Mouse (Mus musculus) CH12.LX (cell line): ENCODE results near the gene Tcf7l1. TPM values are rescaled to one million over a fixed set of nuclear protein-coding genes. Genes with fewer than 3 reads are reported as not detected.
A peak's percentile ranks its signal among the peaks of the same experiment; 100 is the strongest.

Experiments used
- DNase-seq: peaks from one replicate; pipeline ENCODE4 v3.0.0-alpha.2; 2013; ENCODE audit errors: extremely low read depth
- H3K27ac ChIP-seq: 2 replicates; pipeline ENCODE4 v1.5.1; 2012; ENCODE audit warnings: low read depth, mild to moderate bottlenecking, control low read depth, moderate library complexity; ENCODE audit not compliant: insufficient read depth
- H3K27me3 ChIP-seq: replicated peaks from 2 replicates; pipeline ENCODE3; 2012; ENCODE audit warnings: inconsistent platforms
- H3K36me3 ChIP-seq, 2 experiments: replicated peaks in 1 of 2; 2 replicates each; pipeline versions ENCODE3 to v1.6.1; 2012; ENCODE audit warnings: inconsistent platforms in 1 of 2, low read length in 1 of 2, mild to moderate bottlenecking in 1 of 2, mixed read lengths in 1 of 2, moderate library complexity in 1 of 2; ENCODE audit not compliant: control insufficient read depth in 1 of 2, insufficient read depth in 1 of 2
- H3K4me1 ChIP-seq, 2 experiments: 2 replicates each; pipeline ENCODE4 v1.6.1; 2012; ENCODE audit warnings: inconsistent platforms in 1 of 2, moderate library complexity in 1 of 2; ENCODE audit not compliant: insufficient read depth in 2 of 2, control insufficient read depth in 1 of 2
- H3K4me2 ChIP-seq: 2 replicates; pipeline ENCODE4 v1.6.1; 2012; ENCODE audit warnings: low read depth, mild to moderate bottlenecking, control low read depth; ENCODE audit not compliant: poor library complexity, insufficient read depth, severe bottlenecking
- H3K4me3 ChIP-seq, 3 experiments: fragments of 150-350 bp in 1 of 3; sonication (generic) in 1 of 3; replicated peaks in 1 of 3; 2 replicates each; pipeline versions ENCODE3 to v1.5.1; 2011 to 2012; ENCODE audit warnings: low read depth in 2 of 3, low read length in 2 of 3, mild to moderate bottlenecking in 2 of 3, moderate library complexity in 2 of 3, control low read depth in 1 of 3, improper control_type of control experiment in 1 of 3, inconsistent platforms in 1 of 3, mixed read lengths in 1 of 3; ENCODE audit not compliant: poor library complexity in 1 of 3
- H3K79me2 ChIP-seq: replicated peaks from 2 replicates; pipeline ENCODE4 v1.6.1; 2012; ENCODE audit warnings: mild to moderate bottlenecking, moderate library complexity; ENCODE audit not compliant: control insufficient read depth, poor library complexity, insufficient read depth, severe bottlenecking; ENCODE audit errors: extremely low read depth
- H3K9ac ChIP-seq: 2 replicates; pipeline ENCODE4 v1.6.1; 2012; ENCODE audit warnings: low read depth, mild to moderate bottlenecking, control low read depth, moderate library complexity; ENCODE audit not compliant: insufficient read depth
- H3K9me3 ChIP-seq: replicated peaks from 2 replicates; pipeline ENCODE3; 2012; ENCODE audit warnings: low read length, inconsistent platforms, mixed read lengths
- CHD1 ChIP-seq: IDR thresholded peaks from 2 replicates; pipeline ENCODE4 v1.6.1; 2012; ENCODE audit warnings: low read depth, low read length, improper control_type of control experiment, inconsistent platforms
- CTCF ChIP-seq, 2 experiments: IDR thresholded peaks in 1 of 2; conservative IDR thresholded peaks in 1 of 2; 2 replicates each; pipeline ENCODE4 v1.5.1; 2011 to 2012; ENCODE audit warnings: low read depth in 2 of 2, low read length in 2 of 2, improper control_type of control experiment in 1 of 2, inconsistent platforms in 1 of 2, mild to moderate bottlenecking in 1 of 2, moderate library complexity in 1 of 2
- EP300 ChIP-seq: IDR thresholded peaks from 2 replicates; pipeline ENCODE4 v1.6.1; 2011; ENCODE audit warnings: low read length, improper control_type of control experiment
- ETS1 ChIP-seq: conservative IDR thresholded peaks from 2 replicates; pipeline ENCODE4 v1.6.1; 2012; ENCODE audit warnings: low read depth, mild to moderate bottlenecking, inconsistent platforms, low read length, improper control_type of control experiment, moderate library complexity
- JUN ChIP-seq: IDR thresholded peaks from 2 replicates; pipeline ENCODE4 v1.6.1; 2011; ENCODE audit warnings: low read depth, mild to moderate bottlenecking, low read length, improper control_type of control experiment, moderate library complexity; ENCODE audit not compliant: insufficient read depth
- KAT2A ChIP-seq: IDR thresholded peaks from 2 replicates; pipeline ENCODE4 v1.6.1; 2012; ENCODE audit warnings: low read length, improper control_type of control experiment, inconsistent platforms; ENCODE audit not compliant: insufficient replicate concordance
- MAFK ChIP-seq: IDR thresholded peaks from 2 replicates; pipeline ENCODE4 v1.6.1; 2011; ENCODE audit warnings: low read length, improper control_type of control experiment; ENCODE audit not compliant: insufficient replicate concordance
- MEF2A ChIP-seq: IDR thresholded peaks from 2 replicates; pipeline ENCODE4 v1.6.1; 2014; ENCODE audit warnings: low read depth, mild to moderate bottlenecking, inconsistent platforms, low read length, improper control_type of control experiment, borderline replicate concordance
- MXI1 ChIP-seq: IDR thresholded peaks from 2 replicates; pipeline ENCODE4 v1.6.1; 2011; ENCODE audit warnings: mild to moderate bottlenecking, low read depth, low read length, improper control_type of control experiment
- MYC ChIP-seq: IDR thresholded peaks from 2 replicates; pipeline ENCODE4 v1.6.1; 2011; ENCODE audit warnings: low read depth, mild to moderate bottlenecking, improper control_type of control experiment, low read length
- NELFE ChIP-seq: IDR thresholded peaks from 2 replicates; pipeline ENCODE4 v1.6.1; 2011; ENCODE audit warnings: low read depth, low read length, improper control_type of control experiment
- RAD21 ChIP-seq: IDR thresholded peaks from 2 replicates; pipeline ENCODE4 v1.6.1; 2011; ENCODE audit warnings: low read depth, mild to moderate bottlenecking, low read length, improper control_type of control experiment, moderate library complexity
- RCOR1 ChIP-seq: conservative IDR thresholded peaks from 2 replicates; pipeline ENCODE4 v1.6.1; 2012; ENCODE audit warnings: low read depth, mild to moderate bottlenecking, inconsistent platforms, low read length, improper control_type of control experiment
- SMC3 ChIP-seq: IDR thresholded peaks from 2 replicates; pipeline ENCODE4 v1.6.1; 2011; ENCODE audit warnings: low read depth, low read length, improper control_type of control experiment
- TBP ChIP-seq: conservative IDR thresholded peaks from 2 replicates; pipeline ENCODE4 v1.6.1; 2011; ENCODE audit warnings: low read depth, low read length, improper control_type of control experiment
- USF2 ChIP-seq: conservative IDR thresholded peaks from 2 replicates; pipeline ENCODE4 v1.6.1; 2011; ENCODE audit warnings: low read depth, low read length, improper control_type of control experiment
- ZNF384 ChIP-seq: IDR thresholded peaks from 2 replicates; pipeline ENCODE4 v1.6.1; 2012; ENCODE audit warnings: low read depth, low read length, improper control_type of control experiment, inconsistent platforms
- dilution Hi-C: fragments of 300-500 bp; cut with MboI; formaldehyde crosslinking; loops from 2 replicates; pipeline ENCODE4 v1.14.3; 2020; ENCODE audit warnings: low sequenced_read_pairs; ENCODE audit not compliant: extremely low pct_unique_long_range_greater_than_20kb, extremely low pct_ligation_motif_present
- in situ Hi-C: fragments of 300-500 bp; cut with MboI; formaldehyde crosslinking; loops from 3 replicates; pipeline ENCODE4 v1.14.3; 2019; ENCODE audit warnings: low sequenced_read_pairs, low pct_ligation_motif_present, low pct_unique_long_range_greater_than_20kb, mixed read lengths
- polyA plus RNA-seq: library from polyadenylated mRNA; unstranded; fragments of >175 nt; gene quantifications from 2 replicates; pipeline ENCODE4 v1.2.1, GENCODE M21; 2012; ENCODE audit warnings: low read depth; ENCODE audit not compliant: insufficient read length
- total RNA-seq, 2 experiments: library from RNA; depleted of rRNA; stranded (reverse); fragments of 300-350 nt in 1 of 2; fragments of >200 nt in 1 of 2; gene quantifications; 2 replicates each; pipeline ENCODE4 v1.2.3; 2012 to 2014

The Tcf7l1 gene
- total and polyA plus RNA-seq, 3 experiments, result 0.13 to 9.9 (median 0.47) TPM

GRCm38 (mm10) chr6:72659717-72660390 lies 129.2 kb downstream of the Tcf7l1 start:
- dilution Hi-C loops (no loop called here), in situ Hi-C loops (loop anchor here (10.0 kb wide), 1 partner anchor 175 kb away; no protein-coding TSS in a partner anchor)
- TF ChIP-seq ETS1, result no peak
- TF ChIP-seq EP300, result no peak
- no peak for TF ChIP-seq NELFE
- TF ChIP-seq MXI1, result no peak
- TF ChIP-seq ZNF384, result no peak
- no peak for TF ChIP-seq JUN
- no peak for TF ChIP-seq TBP
- no peak for TF ChIP-seq MAFK
- no peak for TF ChIP-seq RCOR1
- no peak for TF ChIP-seq MYC
- TF ChIP-seq MEF2A, result no peak
- no peak for TF ChIP-seq KAT2A
- no peak for TF ChIP-seq CHD1
- no peak for TF ChIP-seq USF2
- TF ChIP-seq RAD21, result no peak
- H3K4me1 ChIP-seq, result peaks cover 5 to 38% of the 10 kb centered on the region in 2 experiments
- no peak for DNase-seq
- H3K9me3 ChIP-seq, result no peaks in the 10 kb centered on the region
- H3K79me2 ChIP-seq, result no peaks in the 10 kb centered on the region
- H3K4me2 ChIP-seq, result no peak overlapping the region
- H3K4me3 ChIP-seq, result no peak overlapping the region
- no peaks in the 10 kb centered on the region for H3K36me3 ChIP-seq
- no peaks in the 10 kb centered on the region for H3K27me3 ChIP-seq
- no peak overlapping the region for H3K9ac ChIP-seq
- no peak overlapping the region for H3K27ac ChIP-seq

- dilution Hi-C loops (no loop called here), in situ Hi-C loops (no loop called here)
- H3K79me2 ChIP-seq, result no peaks in the 10 kb centered on the region
- H3K27me3 ChIP-seq, result no peaks in the 10 kb centered on the region
- DNase-seq, result peak; percentile 65
- TF ChIP-seq RAD21 (peak; percentile 45), CTCF (conservative IDR thresholded peaks at IDR 0.05 in 1 of 2, IDR thresholded peaks at IDR 0.05 in 1 of 2; ENCODE audit: low read depth in 2 of 2, low read length in 2 of 2) (peak; percentile 61 to 75; a peak in 3 of 4 replicates), SMC3 (peak; percentile 52), JUN (no peak)
- H3K27ac ChIP-seq, result no peak overlapping the region
- H3K36me3 ChIP-seq, result no peaks in the 10 kb centered on the region
- H3K4me2 ChIP-seq, result no peak overlapping the region
- no peak overlapping the region for H3K9ac ChIP-seq
- H3K9me3 ChIP-seq, result no peaks in the 10 kb centered on the region
- H3K4me1 ChIP-seq, result peaks cover 5 to 44% of the 10 kb centered on the region in 2 experiments
- no peak overlapping the region for H3K4me3 ChIP-seq
Observed at GRCm38 (mm10) chr6:72658006-72658405, 131.0 kb downstream of the Tcf7l1 start.
